Mouse (Mus musculus): Measurements from ENCODE around the gene Cryab.

The Cryab gene

GRCm38 (mm10) chr9:50751323-50751722 lies at the start of gene Cryab:
Gene Cryab, plus strand, starts transcription at chr9:50751325.
- DNase-seq (ENCODE audit: extremely low spot score): no peak

GRCm38 (mm10) chr9:50704907-50705306 lies 46.2 kb upstream of the Cryab start:
- DNase-seq (ENCODE audit: extremely low spot score): no peak

- DNase-seq (ENCODE audit: extremely low spot score): no peak
Measured at GRCm38 (mm10) chr9:50709108-50709507, 42.0 kb upstream of the Cryab start.

GRCm38 (mm10) chr9:50711337-50711736 lies 39.8 kb upstream of the Cryab start:
- DNase-seq (ENCODE audit: extremely low spot score): no peak

- DNase-seq (ENCODE audit: extremely low spot score): no peak
Measured at GRCm38 (mm10) chr9:50714188-50714587, 36.9 kb upstream of the Cryab start.

- no peak for DNase-seq (ENCODE audit: extremely low spot score)
Measured at GRCm38 (mm10) chr9:50718878-50719277, 32.2 kb upstream of the Cryab start.

GRCm38 (mm10) chr9:50721061-50721460 lies 30.1 kb upstream of the Cryab start:
- DNase-seq (ENCODE audit: extremely low spot score): no peak

GRCm38 (mm10) chr9:50722451-50722911 lies 28.6 kb upstream of the Cryab start:
- no peak for DNase-seq (ENCODE audit: extremely low spot score)

GRCm38 (mm10) chr9:50723406-50723805 lies 27.7 kb upstream of the Cryab start:
- DNase-seq (ENCODE audit: extremely low spot score): no peak

- no peak for DNase-seq (ENCODE audit: extremely low spot score)
Measured at GRCm38 (mm10) chr9:50724147-50724546, 27.0 kb upstream of the Cryab start.

GRCm38 (mm10) chr9:50724661-50725330 lies 26.3 kb upstream of the Cryab start:
- DNase-seq (ENCODE audit: extremely low spot score): no peak

- DNase-seq (ENCODE audit: extremely low spot score): peak; percentile 41
Measured at GRCm38 (mm10) chr9:50725921-50726590, 25.1 kb upstream of the Cryab start.

- no peak for DNase-seq (ENCODE audit: extremely low spot score)
Measured at GRCm38 (mm10) chr9:50727171-50727924, 23.8 kb upstream of the Cryab start.

- peak; percentile 85 for DNase-seq (ENCODE audit: extremely low spot score)
Measured at GRCm38 (mm10) chr9:50727925-50728651, 23.0 kb upstream of the Cryab start.

GRCm38 (mm10) chr9:50729600-50729999 lies 21.5 kb upstream of the Cryab start:
- DNase-seq (ENCODE audit: extremely low spot score): no peak

- DNase-seq (ENCODE audit: extremely low spot score): no peak
Measured at GRCm38 (mm10) chr9:50732560-50732959, 18.6 kb upstream of the Cryab start.

- DNase-seq (ENCODE audit: extremely low spot score): peak; percentile 61
Measured at GRCm38 (mm10) chr9:50734989-50735388, 16.1 kb upstream of the Cryab start.

GRCm38 (mm10) chr9:50738914-50739870 lies 11.9 kb upstream of the Cryab start, which contains the start of gene Dixdc1:
Gene Dixdc1, minus strand, starts transcription at chr9:50739517.
- peak; percentile 95 for DNase-seq (ENCODE audit: extremely low spot score)

- no peak for DNase-seq (ENCODE audit: extremely low spot score)
Measured at GRCm38 (mm10) chr9:50740867-50741784, 10.0 kb upstream of the Cryab start.

GRCm38 (mm10) chr9:50742261-50742660 lies 8.9 kb upstream of the Cryab start:
- DNase-seq (ENCODE audit: extremely low spot score): no peak
